Mouse (Mus musculus) kidney, adult 2 months (tissue): ENCODE data around the gene Pafah1b1. TPM values are rescaled to one million over a fixed set of nuclear protein-coding genes. Genes with fewer than 3 reads are reported as not detected.

Experiments used
- DNase-seq: peaks from one replicate; pipeline ENCODE4 v3.0.0; 2021
- H3K27ac ChIP-seq: fragments of 200-500 bp; 2 replicates; pipeline ENCODE4 v1.5.1; 2012; ENCODE audit warnings: low read depth, low read length, control low read depth, inconsistent platforms; ENCODE audit not compliant: insufficient read depth
- H3K27me3 ChIP-seq: fragments of 200-500 bp; replicated peaks from 2 replicates; pipeline ENCODE4 v1.6.1; 2012; ENCODE audit warnings: mild to moderate bottlenecking, moderate library complexity, low read length, inconsistent platforms; ENCODE audit not compliant: control insufficient read depth, insufficient read depth
- H3K36me3 ChIP-seq: fragments of 200-500 bp; 2 replicates; pipeline ENCODE4 v1.6.1; 2012; ENCODE audit warnings: mild to moderate bottlenecking, moderate library complexity, low read length, inconsistent platforms; ENCODE audit not compliant: control insufficient read depth, insufficient read depth
- H3K4me1 ChIP-seq: fragments of 200-500 bp; 2 replicates; pipeline ENCODE4 v1.6.1; 2011; ENCODE audit warnings: low read length; ENCODE audit not compliant: control insufficient read depth, insufficient read depth
- H3K4me3 ChIP-seq: fragments of 200-500 bp; 2 replicates; pipeline ENCODE4 v1.5.1; 2011; ENCODE audit warnings: mild to moderate bottlenecking, low read depth, low read length, control low read depth; ENCODE audit not compliant: insufficient read depth
- CTCF ChIP-seq: fragments of 200-500 bp; conservative IDR thresholded peaks from 2 replicates; pipeline ENCODE4 v1.5.1; 2011; ENCODE audit warnings: low read depth, mild to moderate bottlenecking, control low read depth, low read length, moderate library complexity, mixed read lengths; ENCODE audit not compliant: insufficient read depth, insufficient read length
- POLR2A ChIP-seq: fragments of 200-500 bp; IDR thresholded peaks from one replicate; pipeline ENCODE4 v1.6.1; 2011; ENCODE audit warnings: low read depth, low read length, control low read depth
- WGBS: fragments of 180-500 bp; shearing (Covaris S2); methylation state at CpG from one replicate; pipeline ENCODE4 v1.1.7; 2018; 5-methylcytosine and 5-hydroxymethylcytosine counted together
- polyA plus RNA-seq: library from polyadenylated mRNA; depleted of rRNA; stranded (reverse); fragments of >200 nt; gene quantifications from 2 replicates; pipeline ENCODE4 v1.2.3, GENCODE M21; 2012

Gene Pafah1b1
- polyA plus RNA-seq, 1 experiment = 26.7 TPM

DNA sequence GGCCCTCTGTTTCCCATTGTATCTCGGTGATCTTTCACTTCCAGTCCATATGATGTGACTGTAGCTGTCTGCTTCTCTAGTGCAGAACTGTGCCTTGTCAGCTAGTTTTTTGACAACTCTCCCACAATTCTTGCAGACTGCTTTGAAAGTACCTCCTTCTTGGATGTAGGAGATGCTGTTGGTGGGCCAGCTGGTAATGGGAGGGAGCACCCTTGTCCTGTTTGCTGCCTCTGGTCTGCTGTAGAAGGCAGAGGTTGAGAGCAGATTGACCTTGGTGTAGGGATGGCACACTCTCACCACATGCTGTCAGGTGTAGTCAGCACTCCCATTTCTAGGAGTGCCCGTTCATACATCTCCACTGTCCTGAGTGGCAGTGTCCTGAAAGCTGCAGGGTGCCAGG lies 55.5 kb downstream of the Pafah1b1 start:
- WGBS = 78% methylated on average over 2 of the region's 2 CpGs
- Histone ChIP-seq H3K4me1 (no peaks in the 10 kb centered on the region), H3K4me3 (no peak overlapping the region), H3K27ac (no peak overlapping the region), H3K36me3 (peaks cover 3% of the 10 kb centered on the region), H3K27me3 (no peaks in the 10 kb centered on the region)
- no peak for DNase-seq
- TF ChIP-seq CTCF (no peak), POLR2A (no peak)

DNA sequence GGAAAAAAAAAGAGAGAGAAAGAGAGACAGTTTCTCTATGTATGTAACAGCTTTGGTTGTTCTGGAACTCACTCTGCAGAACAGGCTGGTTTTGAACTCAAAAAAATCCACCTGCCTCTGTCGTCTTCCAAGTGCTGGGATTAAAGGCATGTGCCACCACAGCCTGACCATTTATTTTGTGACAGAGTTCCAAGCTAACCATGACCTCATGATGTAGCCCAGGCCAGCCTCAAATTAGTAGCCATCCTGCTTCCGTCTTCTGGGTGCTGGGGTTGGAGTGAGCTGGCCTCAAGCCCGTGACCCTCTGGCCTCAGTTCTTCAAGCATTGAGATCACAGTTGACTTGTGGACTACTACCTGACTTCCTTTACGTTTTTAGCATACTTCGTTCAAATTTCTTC lies 56.0 kb downstream of the Pafah1b1 start:
- 73% methylated on average over 5 of the region's 5 CpGs for WGBS
- H3K27me3 ChIP-seq = no peaks in the 10 kb centered on the region
- H3K27ac ChIP-seq = no peak overlapping the region
- H3K4me1 ChIP-seq = no peaks in the 10 kb centered on the region
- no peak for DNase-seq
- peaks cover 3% of the 10 kb centered on the region for H3K36me3 ChIP-seq
- H3K4me3 ChIP-seq = no peak overlapping the region
- TF ChIP-seq CTCF (no peak), POLR2A (no peak)

DNA sequence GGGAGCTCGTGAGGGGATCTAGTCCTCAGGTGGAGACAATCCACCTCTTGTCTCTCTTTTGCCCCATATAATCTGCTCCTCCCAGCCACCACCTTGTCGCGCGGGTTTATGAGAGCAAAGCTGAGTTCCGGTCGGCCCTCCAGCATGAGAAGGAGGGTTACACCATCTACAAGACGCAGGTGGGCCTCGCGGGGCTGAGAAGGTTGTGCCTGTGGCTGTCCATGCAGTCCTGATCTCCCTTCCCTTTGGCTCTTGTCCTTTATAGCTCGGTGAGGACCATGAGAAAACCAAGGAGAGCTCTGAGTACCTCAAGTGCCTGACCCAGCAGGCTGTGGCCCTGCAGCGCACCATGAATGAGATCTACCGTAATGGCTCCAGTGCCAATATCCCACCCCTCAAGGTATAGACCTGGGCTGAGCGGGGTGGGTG lies 56.9 kb downstream of the Pafah1b1 start:
- no peak for DNase-seq
- WGBS = 95% methylated on average over 13 of the region's 13 CpGs
- no peak overlapping the region for H3K4me3 ChIP-seq
- H3K4me1 ChIP-seq = no peaks in the 10 kb centered on the region
- peaks cover 3% of the 10 kb centered on the region for H3K36me3 ChIP-seq
- no peak overlapping the region for H3K27ac ChIP-seq
- H3K27me3 ChIP-seq = no peaks in the 10 kb centered on the region
- TF ChIP-seq POLR2A (no peak), CTCF (no peak)

GRCm38 (mm10) chr11:74666776-74667581 lies 57.5 kb downstream of the Pafah1b1 start:
- Histone ChIP-seq H3K36me3 (peaks cover 3% of the 10 kb centered on the region), H3K27me3 (no peaks in the 10 kb centered on the region), H3K27ac (no peak overlapping the region), H3K4me1 (no peaks in the 10 kb centered on the region), H3K4me3 (no peak overlapping the region)
- WGBS = 83% methylated on average over 14 of the region's 14 CpGs
- no peak for DNase-seq
- no peak for TF ChIP-seq POLR2A
- TF ChIP-seq CTCF = no peak

DNA sequence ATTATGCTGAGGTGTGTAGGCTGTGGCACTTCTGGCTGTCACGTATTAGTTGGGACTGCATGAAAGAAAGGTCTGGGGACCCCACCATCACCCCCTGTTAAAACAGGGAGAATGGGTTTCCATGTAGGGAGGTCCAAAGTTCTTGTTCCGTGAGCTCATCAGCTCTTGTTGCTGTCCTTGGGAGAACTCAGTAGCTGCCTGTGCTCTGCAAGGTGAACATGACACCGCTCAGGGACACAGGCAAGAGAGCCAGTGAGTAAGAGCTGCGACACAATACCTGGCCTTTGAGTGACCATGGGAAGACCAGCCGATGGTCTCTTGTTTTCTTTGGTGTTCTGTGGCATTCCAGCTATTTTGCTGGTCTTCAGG lies 58.2 kb downstream of the Pafah1b1 start:
- peaks cover 3% of the 10 kb centered on the region for H3K36me3 ChIP-seq
- no peak for DNase-seq
- no peak overlapping the region for H3K27ac ChIP-seq
- H3K4me1 ChIP-seq = no peaks in the 10 kb centered on the region
- TF ChIP-seq CTCF (no peak), POLR2A (no peak)
- H3K27me3 ChIP-seq = no peaks in the 10 kb centered on the region
- H3K4me3 ChIP-seq = no peak overlapping the region
- 76% methylated on average over 5 of the region's 5 CpGs for WGBS

GRCm38 (mm10) chr11:74665631-74666283 lies 58.7 kb downstream of the Pafah1b1 start:
- 82% methylated on average over 17 of the region's 17 CpGs for WGBS
- Histone ChIP-seq H3K36me3 (peaks cover 3% of the 10 kb centered on the region), H3K27ac (no peak overlapping the region), H3K27me3 (no peaks in the 10 kb centered on the region), H3K4me1 (no peaks in the 10 kb centered on the region), H3K4me3 (no peak overlapping the region)
- no peak for TF ChIP-seq CTCF
- no peak for TF ChIP-seq POLR2A
- DNase-seq = no peak

DNA sequence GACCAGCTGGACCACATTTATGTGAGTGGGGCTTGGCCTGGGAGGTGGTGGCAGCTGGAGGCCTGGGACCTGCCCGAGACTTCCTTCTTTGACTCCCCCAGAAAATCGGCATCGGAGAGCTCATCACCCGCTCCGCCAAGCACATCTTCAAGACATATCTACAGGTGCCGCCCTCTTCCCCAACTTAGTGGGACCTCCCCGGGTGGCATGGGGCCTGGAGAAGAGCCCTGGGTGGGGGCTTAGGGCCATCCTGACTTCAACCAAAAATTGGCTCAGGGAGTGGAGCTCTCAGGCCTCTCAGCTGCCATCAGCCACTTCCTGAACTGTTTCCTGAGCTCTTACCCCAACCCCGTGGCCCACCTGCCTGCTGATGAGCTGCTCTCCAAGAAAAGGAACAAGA lies 59.6 kb downstream of the Pafah1b1 start:
- TF ChIP-seq POLR2A (no peak), CTCF (no peak)
- Histone ChIP-seq H3K4me3 (no peak overlapping the region), H3K4me1 (no peaks in the 10 kb centered on the region), H3K27me3 (no peaks in the 10 kb centered on the region), H3K27ac (no peak overlapping the region), H3K36me3 (peaks cover 3% of the 10 kb centered on the region)
- WGBS = 78% methylated on average over 8 of the region's 8 CpGs
- no peak for DNase-seq
